Mouse (Mus musculus) stomach, postnatal 0 days (tissue): ENCODE measurements around the gene Hoxa13.

Experiments
- CTCF ChIP-seq: IDR thresholded peaks from 2 replicates; pipeline ENCODE4 v1.5.1; 2016; ENCODE audit warnings: antibody characterized with exemption, low read depth, mild to moderate bottlenecking, moderate library complexity
- EP300 ChIP-seq: optimal IDR thresholded peaks from 2 replicates; pipeline ENCODE3; 2016; ENCODE audit warnings: antibody characterized with exemption

DNA sequence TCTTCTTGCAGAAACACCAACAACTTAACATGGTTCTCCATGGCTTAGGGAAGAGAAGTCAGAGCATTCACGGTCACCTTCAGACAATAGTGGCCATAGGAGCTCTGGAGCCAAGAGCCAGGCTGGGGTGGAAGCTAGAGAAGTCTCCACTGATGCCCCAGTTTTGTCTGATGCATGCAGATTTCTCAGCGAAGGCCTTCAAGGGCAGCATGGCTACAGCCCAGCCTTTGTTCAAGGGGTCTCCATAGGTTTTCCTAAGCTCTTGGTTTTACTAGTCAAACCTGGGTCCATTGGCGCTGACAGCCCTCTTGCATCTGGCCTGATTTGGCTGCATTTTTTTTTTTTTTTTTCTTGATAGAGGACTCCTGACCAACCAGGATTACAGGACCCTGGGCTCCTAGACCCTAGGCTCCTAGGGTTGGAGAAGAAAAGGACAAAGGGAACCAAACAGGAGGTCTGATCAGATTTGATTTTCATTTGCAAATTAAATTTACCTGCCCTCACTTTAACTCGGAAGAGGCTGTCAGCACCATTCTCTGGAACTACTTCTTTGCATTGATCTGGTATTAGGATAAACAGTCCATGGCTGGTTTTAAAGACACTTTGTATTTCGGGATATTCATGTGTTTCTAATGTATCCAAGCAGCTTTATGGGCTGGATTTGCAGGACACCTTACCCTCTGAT is 3.6 kb upstream of the Hoxa13 start:
- TF ChIP-seq CTCF (no peak), EP300 (no peak)
